Mouse (Mus musculus) hindbrain, embryonic 15.5 days (tissue): ENCODE measurements around the gene Ccr9. TPM values are rescaled to one million over a fixed set of nuclear protein-coding genes. Genes with fewer than 3 reads are reported as not detected.

Source experiments
- ATAC-seq: fragments of 200-750 bp; cut with Nextera tagmentation; 2 replicates; pipeline ENCODE4 v1.8.0; 2017; ENCODE audit warnings: low read depth, moderate number of reproducible peaks, moderate TSS enrichment; ENCODE audit not compliant: low FRiP score
- H3K27ac ChIP-seq: fragments of 300-500 bp; sonication (generic); replicated peaks from 2 replicates; pipeline ENCODE4 v1.5.1; 2015; ENCODE audit warnings: mild to moderate bottlenecking, inconsistent platforms
- H3K27me3 ChIP-seq: fragments of 300-500 bp; sonication (generic); 2 replicates; pipeline ENCODE4 v1.6.1; 2015; ENCODE audit warnings: control low read depth, inconsistent platforms
- H3K36me3 ChIP-seq: fragments of 300-500 bp; sonication (generic); 2 replicates; pipeline ENCODE4 v1.6.1; 2015; ENCODE audit warnings: control low read depth, inconsistent platforms
- H3K4me1 ChIP-seq: fragments of 300-500 bp; sonication (generic); replicated peaks from 2 replicates; pipeline ENCODE4 v1.6.1; 2015; ENCODE audit warnings: control low read depth, inconsistent platforms
- H3K4me2 ChIP-seq: fragments of 300-500 bp; sonication (generic); 2 replicates; pipeline ENCODE4 v1.6.1; 2015; ENCODE audit warnings: moderate library complexity, mild to moderate bottlenecking, inconsistent platforms
- H3K4me3 ChIP-seq: fragments of 300-500 bp; sonication (generic); 2 replicates; pipeline ENCODE4 v1.5.1; 2015; ENCODE audit warnings: mild to moderate bottlenecking, inconsistent platforms
- H3K9ac ChIP-seq: fragments of 300-500 bp; sonication (generic); 2 replicates; pipeline ENCODE4 v1.6.1; 2015; ENCODE audit warnings: inconsistent platforms
- H3K9me3 ChIP-seq: fragments of 300-500 bp; sonication (generic); 2 replicates; pipeline ENCODE4 v1.6.1; 2016; ENCODE audit warnings: control low read depth, inconsistent platforms
- WGBS: fragments of 180-500 bp; shearing (Covaris S2); methylation state at CpG from one replicate; pipeline ENCODE4 v1.1.7; 2015; 5-methylcytosine and 5-hydroxymethylcytosine counted together
- polyA plus RNA-seq: library from polyadenylated mRNA; unstranded; fragments of >200 nt; fragmentation: Nextera tagmentation; extraction: Ambion mirVana; gene quantifications from 2 replicates; pipeline ENCODE4 v1.2.1, GENCODE M21; 2015

Ccr9 gene
- polyA plus RNA-seq, result 0.25 and 0.49 TPM in 2 replicates

GRCm38 (mm10) chr9:123678327-123679105 is at the start of gene Ccr9, which contains the start of gene Slc6a20a:
TSS of gene Ccr9 (plus strand) at chr9:123678439.
TSS of gene Slc6a20a (minus strand) at chr9:123678885.
- H3K4me1 ChIP-seq, result peaks cover 12% of the 10 kb centered on the region
- 1% methylated on average over 73 of the region's 73 CpGs for WGBS
- H3K27me3 ChIP-seq, result peaks cover 57% of the 10 kb centered on the region
- H3K27ac ChIP-seq, result no peak within 1 kb of the TSS
- no peaks in the 10 kb centered on the region for H3K36me3 ChIP-seq
- peak; percentile 68 for ATAC-seq
- H3K4me3 ChIP-seq, result peak within 1 kb of the TSS; percentile 48
- H3K9me3 ChIP-seq, result no peaks in the 10 kb centered on the region
- H3K4me2 ChIP-seq, result peak within 1 kb of the TSS; percentile 83
- H3K9ac ChIP-seq, result peak within 1 kb of the TSS; percentile 23; the same call in 1 of the 2 replicates

- Histone ChIP-seq H3K9me3 (no peaks in the 10 kb centered on the region), H3K4me1 (no peaks in the 10 kb centered on the region), H3K9ac (no peak overlapping the region), H3K27me3 (no peaks in the 10 kb centered on the region), H3K4me3 (no peak overlapping the region), H3K36me3 (no peaks in the 10 kb centered on the region), H3K4me2 (no peak overlapping the region), H3K27ac (no peak overlapping the region)
- no peak for ATAC-seq
- 81% methylated on average over 3 of the region's 3 CpGs for WGBS
These were observed 46.6 kb upstream of the Ccr9 start for GRCm38 (mm10) chr9:123631666-123632065.

GRCm38 (mm10) chr9:123632281-123632680 is 46.0 kb upstream of the Ccr9 start, which contains the start of gene Slc6a20b:
TSS of gene Slc6a20b (minus strand) at chr9:123632565.
- H3K9ac ChIP-seq, result no peak within 1 kb of the TSS
- no peaks in the 10 kb centered on the region for H3K36me3 ChIP-seq
- no peaks in the 10 kb centered on the region for H3K27me3 ChIP-seq
- H3K4me2 ChIP-seq, result no peak within 1 kb of the TSS
- WGBS, result 90% methylated on average over 6 of the region's 6 CpGs
- no peak for ATAC-seq
- H3K27ac ChIP-seq, result no peak within 1 kb of the TSS
- no peaks in the 10 kb centered on the region for H3K4me1 ChIP-seq
- no peak within 1 kb of the TSS for H3K4me3 ChIP-seq
- no peaks in the 10 kb centered on the region for H3K9me3 ChIP-seq

DNA sequence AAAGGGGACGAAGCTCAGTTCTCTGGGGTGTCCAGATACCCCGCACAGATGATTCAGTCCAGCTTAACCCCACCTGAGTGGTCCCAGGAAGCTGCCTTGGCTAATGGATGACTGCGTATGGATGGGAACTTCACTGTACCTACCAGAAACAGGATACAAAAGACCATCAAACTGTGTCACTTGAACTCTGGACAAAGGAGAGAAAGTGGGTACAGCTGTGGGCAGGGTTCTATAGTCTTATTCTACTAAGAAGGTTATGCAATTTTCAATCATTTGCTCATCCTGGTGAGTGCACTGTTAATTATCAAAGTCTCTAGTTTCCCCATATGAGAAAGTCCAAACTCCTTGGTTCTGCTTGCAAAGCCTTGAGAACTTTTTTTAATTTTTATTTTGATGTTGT is 45.2 kb upstream of the Ccr9 start:
- H3K4me2 ChIP-seq, result no peak overlapping the region
- no peaks in the 10 kb centered on the region for H3K4me1 ChIP-seq
- no peaks in the 10 kb centered on the region for H3K9me3 ChIP-seq
- no peak for ATAC-seq
- no peaks in the 10 kb centered on the region for H3K27me3 ChIP-seq
- H3K36me3 ChIP-seq, result no peaks in the 10 kb centered on the region
- WGBS, result 87% methylated on average over 3 of the region's 3 CpGs
- H3K27ac ChIP-seq, result no peak overlapping the region
- no peak overlapping the region for H3K9ac ChIP-seq
- no peak overlapping the region for H3K4me3 ChIP-seq

DNA sequence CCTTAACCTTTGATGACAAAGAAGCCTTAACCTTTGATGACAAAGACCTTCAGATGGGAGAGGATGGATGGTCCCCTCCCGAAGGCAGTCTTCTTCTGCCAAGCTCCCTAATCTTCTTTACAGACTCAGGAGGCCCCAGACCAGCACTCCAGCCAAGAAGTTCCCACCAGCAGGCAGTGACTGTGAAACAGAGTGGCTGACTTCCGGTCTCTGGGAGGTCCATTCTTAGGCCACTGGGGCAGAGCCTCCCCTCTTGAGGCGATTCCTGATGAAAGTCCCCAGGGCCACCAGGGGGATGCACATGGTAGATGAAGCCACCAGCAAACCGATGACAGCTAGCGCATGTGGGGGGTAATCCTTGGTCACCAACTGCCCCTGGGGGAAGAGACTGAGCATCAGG is 41.5 kb upstream of the Ccr9 start:
- Histone ChIP-seq H3K9ac (no peak overlapping the region), H3K4me2 (no peak overlapping the region), H3K27me3 (no peaks in the 10 kb centered on the region), H3K36me3 (no peaks in the 10 kb centered on the region), H3K9me3 (no peaks in the 10 kb centered on the region), H3K27ac (no peak overlapping the region), H3K4me3 (no peak overlapping the region), H3K4me1 (no peaks in the 10 kb centered on the region)
- ATAC-seq, result no peak
- 70% methylated on average over 5 of the region's 5 CpGs for WGBS

- Histone ChIP-seq H3K27ac (no peak overlapping the region), H3K4me3 (no peak overlapping the region), H3K27me3 (no peaks in the 10 kb centered on the region), H3K4me2 (no peak overlapping the region), H3K36me3 (no peaks in the 10 kb centered on the region), H3K9me3 (no peaks in the 10 kb centered on the region), H3K9ac (no peak overlapping the region), H3K4me1 (no peaks in the 10 kb centered on the region)
- no peak for ATAC-seq
These were observed 40.0 kb upstream of the Ccr9 start for GRCm38 (mm10) chr9:123638231-123638630.

DNA sequence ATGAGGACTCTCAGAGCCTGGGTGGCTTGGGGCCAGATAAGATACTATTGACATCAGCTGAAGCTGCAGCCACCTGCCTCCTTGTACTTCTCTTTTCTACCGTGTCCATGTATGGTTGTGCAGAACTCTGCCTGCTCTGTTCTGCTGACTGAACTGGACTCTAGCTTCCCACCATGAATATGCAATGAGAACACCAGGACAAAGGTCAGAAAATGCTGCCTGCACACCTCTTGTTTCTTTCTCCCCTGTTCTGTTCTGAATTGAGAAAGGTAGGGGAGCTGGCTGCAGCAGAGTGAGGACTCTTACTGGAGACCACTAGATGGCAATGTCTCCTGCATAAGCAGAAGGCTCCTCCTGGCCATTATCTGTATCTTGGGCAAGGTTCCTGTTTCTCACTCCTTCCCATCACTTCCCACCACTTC is 39.6 kb upstream of the Ccr9 start:
- ATAC-seq, result no peak
- no peaks in the 10 kb centered on the region for H3K36me3 ChIP-seq

GRCm38 (mm10) chr9:123640106-123640505 is 38.1 kb upstream of the Ccr9 start:
- Histone ChIP-seq H3K27me3 (no peaks in the 10 kb centered on the region), H3K4me3 (no peak overlapping the region), H3K9me3 (no peaks in the 10 kb centered on the region), H3K4me2 (no peak overlapping the region), H3K9ac (no peak overlapping the region), H3K4me1 (no peaks in the 10 kb centered on the region), H3K27ac (no peak overlapping the region), H3K36me3 (no peaks in the 10 kb centered on the region)
- no peak for ATAC-seq
- WGBS, result 76% methylated on average over 1 of the region's 1 CpGs

More for the DNA sequence above, 39.6 kb upstream of the Ccr9 start:
- no peaks in the 10 kb centered on the region for H3K27me3 ChIP-seq
- no peak overlapping the region for H3K4me3 ChIP-seq
- H3K9me3 ChIP-seq, result no peaks in the 10 kb centered on the region
- no peak overlapping the region for H3K9ac ChIP-seq
- H3K27ac ChIP-seq, result no peak overlapping the region
- WGBS, result 83% methylated on average over 1 of the region's 1 CpGs
- H3K4me2 ChIP-seq, result no peak overlapping the region
- no peaks in the 10 kb centered on the region for H3K4me1 ChIP-seq

GRCm38 (mm10) chr9:123649785-123650511 is 28.3 kb upstream of the Ccr9 start:
- H3K36me3 ChIP-seq, result no peaks in the 10 kb centered on the region
- H3K4me3 ChIP-seq, result no peak overlapping the region
- no peaks in the 10 kb centered on the region for H3K27me3 ChIP-seq
- no peak overlapping the region for H3K9ac ChIP-seq
- H3K4me1 ChIP-seq, result no peaks in the 10 kb centered on the region
- no peak for ATAC-seq
- H3K27ac ChIP-seq, result no peak overlapping the region
- no peaks in the 10 kb centered on the region for H3K9me3 ChIP-seq
- 87% methylated on average over 2 of the region's 2 CpGs for WGBS
- no peak overlapping the region for H3K4me2 ChIP-seq

DNA sequence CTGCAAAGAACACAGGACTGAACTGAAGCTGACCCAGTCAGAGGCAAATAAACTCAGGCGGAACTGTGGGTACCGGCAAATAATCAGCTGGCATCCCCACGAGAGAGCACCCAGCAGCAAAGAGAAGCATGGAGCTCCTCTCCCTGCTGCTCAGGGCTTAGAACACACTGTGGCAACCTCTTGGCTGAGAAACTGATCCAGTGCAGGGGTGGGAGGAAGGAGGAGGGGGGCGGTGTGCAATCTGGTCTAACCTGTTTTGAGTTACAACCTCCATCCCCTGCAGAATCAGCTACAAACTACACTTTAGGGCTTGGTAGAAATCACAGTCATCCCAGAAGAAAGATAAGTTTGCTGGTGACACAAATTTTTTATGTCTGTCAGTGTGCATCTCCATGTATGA is 26.9 kb upstream of the Ccr9 start:
- Histone ChIP-seq H3K27me3 (no peaks in the 10 kb centered on the region), H3K36me3 (no peaks in the 10 kb centered on the region), H3K27ac (no peak overlapping the region), H3K9me3 (no peaks in the 10 kb centered on the region), H3K4me3 (no peak overlapping the region), H3K9ac (no peak overlapping the region), H3K4me1 (no peaks in the 10 kb centered on the region), H3K4me2 (no peak overlapping the region)
- 63% methylated on average over 4 of the region's 4 CpGs for WGBS
- no peak for ATAC-seq

GRCm38 (mm10) chr9:123657457-123657856 is 20.8 kb upstream of the Ccr9 start:
- Histone ChIP-seq H3K27ac (no peak overlapping the region), H3K36me3 (no peaks in the 10 kb centered on the region), H3K4me2 (no peak overlapping the region), H3K27me3 (no peaks in the 10 kb centered on the region), H3K9ac (no peak overlapping the region), H3K4me3 (no peak overlapping the region), H3K9me3 (no peaks in the 10 kb centered on the region), H3K4me1 (no peaks in the 10 kb centered on the region)
- WGBS, result 70% methylated on average over 3 of the region's 3 CpGs
- ATAC-seq, result no peak

GRCm38 (mm10) chr9:123658981-123659380 is 19.3 kb upstream of the Ccr9 start:
- Histone ChIP-seq H3K4me1 (no peaks in the 10 kb centered on the region), H3K9me3 (no peaks in the 10 kb centered on the region), H3K36me3 (no peaks in the 10 kb centered on the region), H3K4me2 (no peak overlapping the region), H3K27ac (no peak overlapping the region), H3K27me3 (no peaks in the 10 kb centered on the region), H3K4me3 (no peak overlapping the region), H3K9ac (no peak overlapping the region)
- no peak for ATAC-seq
